Mouse (Mus musculus) erythroblast, adult 5-6 weeks (primary cell): Measurements from ENCODE around the gene Itpr3. TPM values are rescaled to one million over a fixed set of nuclear protein-coding genes. Genes with fewer than 3 reads are reported as not detected.
A peak's percentile ranks its signal among the peaks of the same experiment; 100 is the strongest.

ENCODE experiments used
- ATAC-seq: replicated peaks from 2 replicates; pipeline ENCODE4 v1.8.0; 2016; ENCODE audit warnings: moderate number of reproducible peaks, mild to moderate bottlenecking, moderate TSS enrichment, inconsistent platforms; ENCODE audit not compliant: poor library complexity, low FRiP score, severe bottlenecking
- total RNA-seq, 2 experiments: library from RNA; stranded (forward) in 1 of 2; stranded (reverse) in 1 of 2; fragments of 150-400 nt in 1 of 2; fragments of 200-764, 138-1000 nt in 1 of 2; gene quantifications; 2 replicates each; pipeline versions ENCODE4 v1.2.3 to v1.2.4; 2015 to 2017; ENCODE audit warnings: low replicate concordance in 2 of 2

Gene Itpr3
- 0.42 and 1.2 TPM in 2 replicates for total RNA-seq (2015; ENCODE audit: low replicate concordance)
- 1.1 and 1.4 TPM in 2 replicates for total RNA-seq (2017; ENCODE audit: low replicate concordance)

DNA sequence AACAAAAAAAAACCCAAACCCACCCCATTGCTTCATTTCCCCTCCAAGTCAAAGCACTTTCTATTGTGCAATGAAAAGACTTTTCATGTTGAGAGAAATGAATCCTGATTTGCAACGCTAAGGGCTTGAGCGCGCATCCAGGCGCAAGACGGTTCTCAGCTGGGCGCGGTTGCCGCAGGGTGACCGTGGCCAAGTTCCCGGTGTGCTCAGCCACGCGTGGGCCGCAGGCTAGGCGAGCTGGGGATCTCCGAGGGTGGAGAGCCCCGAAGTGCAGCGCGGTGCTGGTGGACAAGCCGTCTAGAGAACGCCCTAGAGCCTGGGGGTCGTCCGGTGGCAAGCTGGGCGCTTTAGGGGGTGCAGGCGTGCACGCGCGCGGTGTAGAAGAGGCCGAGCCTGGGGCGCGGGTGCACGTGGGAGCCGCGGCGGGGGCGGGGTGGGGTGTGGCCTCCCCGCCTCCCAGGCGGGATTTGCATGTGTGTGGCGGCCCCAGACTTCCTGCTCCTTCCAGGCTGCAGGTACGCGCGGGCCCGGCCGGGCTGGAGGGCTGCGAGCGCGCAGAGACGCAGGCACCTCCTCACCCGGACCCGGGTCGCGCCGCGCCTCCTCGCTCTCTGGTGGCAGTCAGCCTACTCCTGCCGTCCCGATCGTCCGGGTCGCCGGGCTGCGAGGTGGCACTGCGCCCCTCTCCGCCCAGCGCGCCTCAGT lies at the start of gene Itpr3:
TSS of gene Itpr3 (plus strand) at position 493 of the 705 bp plus-strand sequence.
- no peak for ATAC-seq

DNA sequence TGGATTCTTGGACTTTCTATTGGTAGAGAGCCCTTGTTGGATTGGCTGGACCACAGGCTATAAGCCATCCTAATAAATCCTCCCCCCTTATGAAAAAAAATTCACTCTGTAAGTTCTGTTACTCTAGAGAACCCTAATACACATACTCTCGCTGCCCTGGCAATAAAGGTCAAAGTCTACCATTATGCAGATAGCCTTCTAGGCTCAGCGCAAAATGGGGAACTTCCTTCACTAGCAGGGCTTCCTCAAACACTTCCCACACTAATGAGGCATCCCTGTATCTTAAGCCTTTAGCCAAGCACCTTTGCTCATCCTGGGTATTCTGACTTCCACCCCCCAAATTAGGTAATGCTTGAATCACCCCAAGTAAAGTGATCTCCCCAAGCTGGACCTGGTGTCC lies 48.8 kb upstream of the Itpr3 start:
- ATAC-seq = no peak

DNA sequence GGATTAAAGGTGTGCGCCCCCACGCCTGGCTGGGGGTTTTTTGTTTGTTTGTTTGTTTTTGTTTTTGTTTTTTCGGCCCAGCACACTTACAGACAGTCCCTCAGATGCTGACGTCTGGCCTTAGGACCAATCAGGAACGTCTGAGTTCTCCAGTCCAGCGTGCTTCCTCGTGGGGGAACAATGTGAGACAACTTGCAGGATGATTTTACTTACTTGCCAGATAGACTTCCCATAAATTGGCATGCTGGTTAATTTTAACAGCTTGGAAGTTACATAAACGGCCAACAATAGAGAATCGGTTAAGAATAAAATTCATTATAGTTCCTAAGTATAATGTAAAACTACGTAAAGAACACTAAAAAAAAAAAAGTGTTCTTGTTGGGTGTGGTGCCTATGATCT lies 45.9 kb upstream of the Itpr3 start:
- ATAC-seq = no peak

DNA sequence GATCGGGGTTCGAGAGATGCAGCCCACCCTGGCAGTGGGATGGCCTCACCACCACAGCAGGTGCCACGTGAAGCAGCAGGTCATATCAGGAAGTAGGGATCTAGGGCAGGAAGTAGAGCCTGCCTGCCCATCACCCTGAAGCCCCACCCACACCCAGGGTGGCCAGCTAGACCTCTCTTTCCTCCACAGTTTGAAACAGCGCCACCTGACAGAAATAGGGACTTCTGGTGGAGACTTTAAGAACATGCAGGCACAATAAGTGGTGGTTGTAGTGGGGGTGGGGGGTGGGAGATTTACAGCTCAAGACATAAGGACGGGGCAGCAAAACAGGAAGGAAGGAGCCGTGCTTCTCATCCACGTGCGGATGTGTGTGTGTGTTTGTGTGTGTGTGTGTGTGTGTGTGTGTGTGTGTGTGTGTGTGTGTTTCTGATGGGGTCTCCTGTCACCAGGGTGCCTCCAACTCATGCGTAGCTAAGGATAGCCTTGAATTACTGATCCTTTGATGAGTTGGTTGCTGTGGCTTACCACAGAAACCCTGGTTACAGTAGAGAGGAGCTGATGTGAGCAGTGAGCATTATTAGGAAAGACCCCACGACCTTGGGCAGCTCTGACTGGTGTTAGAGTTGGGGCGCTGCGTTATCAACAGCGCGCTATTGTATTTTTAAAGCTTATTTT lies 45.0 kb upstream of the Itpr3 start:
- ATAC-seq = peak; percentile 57; the same call in 1 of the 2 replicates

DNA sequence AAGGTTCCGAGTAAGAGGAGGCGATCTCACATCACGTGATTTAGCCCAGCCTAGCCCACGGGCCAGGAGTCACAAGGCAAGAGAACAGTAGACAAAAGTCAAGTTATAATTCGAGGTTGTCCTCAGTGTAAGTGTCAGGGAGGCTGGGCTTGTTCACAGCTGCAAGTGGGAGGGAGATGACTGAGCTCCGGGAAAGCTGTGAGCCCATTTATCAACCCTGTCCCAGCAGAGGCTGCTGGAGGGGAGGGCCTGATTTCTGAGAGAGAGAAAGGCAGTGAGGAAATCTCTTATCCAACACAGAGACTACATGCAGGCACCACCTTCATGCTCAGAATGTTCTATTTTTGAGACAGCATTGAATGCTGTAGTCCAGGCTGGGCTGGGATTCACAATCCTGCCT lies 44.2 kb upstream of the Itpr3 start:
- ATAC-seq = no peak

DNA sequence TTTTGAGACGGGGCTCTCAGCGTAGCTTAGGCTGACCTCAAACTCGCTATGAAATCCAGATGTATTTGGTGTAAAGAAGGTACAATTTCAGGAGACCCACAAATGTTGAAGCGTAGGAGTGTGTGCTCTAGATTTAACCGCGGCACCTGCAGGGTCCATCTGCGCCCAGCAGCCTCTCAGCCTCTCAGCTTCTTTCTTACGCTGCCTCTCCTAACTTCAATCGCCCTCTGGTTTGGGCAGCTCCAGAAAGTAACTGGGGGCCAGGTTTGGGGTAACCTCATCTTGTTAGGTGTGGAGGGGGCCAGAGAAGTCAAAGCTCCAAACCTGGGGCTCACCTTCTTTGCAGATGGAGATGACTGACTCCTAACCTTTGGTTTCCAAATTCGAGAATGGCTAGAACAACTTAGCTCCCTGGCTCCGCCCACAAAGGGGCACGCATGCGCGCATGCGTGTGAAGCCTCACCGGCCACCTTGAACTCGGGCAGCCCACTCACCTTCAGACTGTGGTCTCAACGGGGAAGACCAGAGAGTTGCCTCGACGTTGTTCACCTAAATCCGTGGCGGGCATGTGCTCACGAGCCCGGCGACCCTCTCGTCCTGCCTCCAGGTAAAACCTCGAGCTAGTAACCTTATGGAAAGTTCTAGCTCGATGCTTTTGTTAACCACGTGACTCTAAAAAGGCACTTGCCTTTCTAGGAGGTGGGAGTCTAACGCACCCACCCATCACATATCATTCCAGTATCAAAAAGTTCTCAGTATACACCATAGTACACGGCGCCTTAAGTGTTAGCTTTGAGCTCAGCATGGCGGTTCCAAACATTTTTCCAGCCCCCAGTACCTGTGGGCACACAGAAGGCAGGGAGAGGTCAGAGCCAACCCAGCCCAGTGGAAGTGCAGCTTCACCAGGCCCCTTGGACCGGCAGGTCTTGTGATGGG lies 39.3 kb upstream of the Itpr3 start:
- peak; percentile 93 for ATAC-seq

DNA sequence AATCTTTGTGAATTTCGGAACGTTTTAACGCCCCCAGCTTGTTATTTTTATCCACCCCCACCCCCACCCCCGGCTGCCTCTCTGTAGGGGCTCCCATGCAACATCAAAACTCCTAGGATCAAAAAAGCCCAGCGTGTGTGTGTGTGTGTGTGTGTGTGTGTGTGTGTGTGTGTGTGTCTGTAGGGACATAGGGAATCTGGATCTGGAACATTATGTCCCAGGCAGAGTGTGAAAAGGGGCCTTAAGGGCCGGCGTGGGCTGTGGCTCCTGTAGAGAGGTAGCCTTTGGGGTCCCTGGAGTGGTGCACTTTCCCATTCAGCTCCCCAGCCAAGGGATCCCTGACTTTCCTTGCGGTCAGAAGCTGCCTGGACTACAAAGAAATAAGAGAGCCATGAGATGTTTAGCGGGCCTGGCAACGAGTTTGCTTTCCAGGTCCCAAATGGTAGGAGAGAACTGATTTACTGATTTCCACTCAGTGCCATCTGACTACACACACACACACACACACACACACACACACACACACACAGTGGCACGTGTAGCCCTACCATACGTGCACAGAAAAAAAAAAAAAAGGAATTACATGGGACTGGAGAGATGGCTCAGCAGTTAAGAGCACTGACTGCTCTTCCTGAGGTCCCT lies 38.4 kb upstream of the Itpr3 start:
- no peak for ATAC-seq

DNA sequence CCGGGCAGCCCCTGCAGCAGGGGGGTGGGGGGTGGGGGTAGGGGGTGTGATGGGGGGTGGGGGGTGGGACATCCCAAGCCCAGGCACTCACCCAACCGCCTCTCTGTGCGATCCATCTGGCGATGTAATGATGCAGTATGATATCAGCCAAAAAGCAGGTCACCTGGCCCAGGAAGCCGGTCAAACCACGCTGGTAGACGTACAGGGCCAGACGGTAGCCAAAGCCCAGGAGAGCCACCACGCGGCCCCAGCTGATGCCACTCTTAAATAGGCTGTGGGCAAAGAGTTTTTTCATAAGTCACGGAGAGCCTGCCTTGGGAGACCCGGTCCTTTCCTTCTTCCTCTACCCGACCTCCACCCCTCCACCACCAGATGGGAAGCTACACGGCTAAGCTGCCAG lies 36.0 kb upstream of the Itpr3 start:
- ATAC-seq = no peak

DNA sequence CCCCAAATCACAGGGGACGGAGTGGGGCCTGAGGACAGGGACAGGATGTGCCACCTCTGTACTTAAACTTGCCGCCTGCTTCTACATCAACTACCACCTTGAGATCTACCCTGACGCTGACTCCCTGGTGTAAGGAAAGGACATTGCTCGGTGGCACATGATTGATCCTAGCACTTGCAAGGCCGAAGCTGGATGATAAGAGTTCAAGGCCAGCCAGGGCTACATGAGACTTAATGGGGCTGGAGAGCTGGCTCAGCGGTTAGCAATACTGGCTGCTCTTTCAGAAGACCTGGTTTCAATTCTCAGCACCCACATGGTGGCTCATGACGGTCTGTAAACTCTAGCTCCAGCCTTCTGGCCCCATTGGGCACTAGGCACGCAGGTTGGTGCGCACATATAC lies 35.4 kb upstream of the Itpr3 start:
- ATAC-seq = no peak

DNA sequence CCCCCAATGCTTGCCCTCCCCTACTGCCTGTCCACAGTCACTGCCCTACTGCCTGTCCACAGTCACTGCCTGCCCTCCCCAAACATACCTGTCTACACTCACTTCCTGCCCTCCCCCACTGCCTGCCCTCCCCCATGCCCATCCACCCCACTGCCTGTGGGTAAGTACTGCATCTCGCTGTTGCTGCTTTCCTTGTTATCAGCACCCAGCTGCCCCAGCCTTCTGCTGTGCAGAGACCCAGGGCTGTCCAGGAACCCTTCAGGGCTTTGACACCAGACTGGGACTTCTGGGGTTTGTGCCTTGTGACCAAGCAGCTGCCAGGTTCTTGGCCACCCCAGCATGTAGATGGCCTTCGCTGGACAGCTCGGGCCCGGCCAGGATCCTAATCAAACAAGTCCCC lies 33.8 kb upstream of the Itpr3 start:
- ATAC-seq = no peak

DNA sequence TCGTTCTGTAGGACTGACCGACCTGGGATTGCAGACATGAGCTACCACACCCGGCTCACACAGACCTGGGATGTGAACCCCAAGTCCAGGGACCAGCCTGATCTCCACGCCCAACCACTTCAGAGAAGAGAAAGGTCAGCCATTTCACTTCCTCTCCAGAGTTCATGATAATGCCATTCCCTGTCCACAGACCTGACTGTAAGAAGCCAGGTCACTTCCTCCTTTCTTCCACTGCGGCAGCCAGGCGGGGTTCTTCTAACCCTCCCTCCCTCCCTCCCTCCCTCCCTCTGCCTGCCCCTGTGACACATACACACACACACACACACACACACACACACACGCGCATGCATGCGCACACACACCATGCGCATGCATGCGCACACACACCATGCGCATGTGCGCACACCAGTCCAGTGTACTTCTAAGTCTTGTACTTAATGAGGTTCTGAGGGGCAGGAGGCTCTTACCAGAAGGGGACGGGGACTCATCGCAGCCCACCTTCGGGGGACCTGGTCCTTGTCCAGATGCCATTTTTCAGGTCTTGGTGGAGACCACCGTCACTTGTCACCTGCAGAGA lies 31.7 kb upstream of the Itpr3 start:
- ATAC-seq = no peak

DNA sequence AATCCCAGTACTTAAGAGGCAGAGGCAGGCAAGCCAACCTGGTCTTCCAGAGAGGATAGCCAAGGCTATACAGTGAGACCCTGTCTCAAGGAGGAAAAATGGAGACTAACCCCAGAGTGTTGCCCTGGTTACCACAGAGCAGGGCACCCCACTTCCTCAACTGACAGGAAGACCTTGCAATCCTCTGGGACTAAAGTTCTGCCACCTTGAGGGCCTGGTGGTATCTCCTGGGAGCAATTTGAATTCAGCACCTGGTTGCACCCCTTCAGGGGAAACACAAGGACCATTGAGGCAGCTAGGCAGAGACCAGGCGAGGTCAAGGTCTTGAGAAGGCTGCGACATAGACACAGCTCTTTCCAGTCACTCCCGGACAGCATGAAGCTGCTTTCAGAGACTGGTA lies 31.2 kb upstream of the Itpr3 start:
- ATAC-seq = no peak

DNA sequence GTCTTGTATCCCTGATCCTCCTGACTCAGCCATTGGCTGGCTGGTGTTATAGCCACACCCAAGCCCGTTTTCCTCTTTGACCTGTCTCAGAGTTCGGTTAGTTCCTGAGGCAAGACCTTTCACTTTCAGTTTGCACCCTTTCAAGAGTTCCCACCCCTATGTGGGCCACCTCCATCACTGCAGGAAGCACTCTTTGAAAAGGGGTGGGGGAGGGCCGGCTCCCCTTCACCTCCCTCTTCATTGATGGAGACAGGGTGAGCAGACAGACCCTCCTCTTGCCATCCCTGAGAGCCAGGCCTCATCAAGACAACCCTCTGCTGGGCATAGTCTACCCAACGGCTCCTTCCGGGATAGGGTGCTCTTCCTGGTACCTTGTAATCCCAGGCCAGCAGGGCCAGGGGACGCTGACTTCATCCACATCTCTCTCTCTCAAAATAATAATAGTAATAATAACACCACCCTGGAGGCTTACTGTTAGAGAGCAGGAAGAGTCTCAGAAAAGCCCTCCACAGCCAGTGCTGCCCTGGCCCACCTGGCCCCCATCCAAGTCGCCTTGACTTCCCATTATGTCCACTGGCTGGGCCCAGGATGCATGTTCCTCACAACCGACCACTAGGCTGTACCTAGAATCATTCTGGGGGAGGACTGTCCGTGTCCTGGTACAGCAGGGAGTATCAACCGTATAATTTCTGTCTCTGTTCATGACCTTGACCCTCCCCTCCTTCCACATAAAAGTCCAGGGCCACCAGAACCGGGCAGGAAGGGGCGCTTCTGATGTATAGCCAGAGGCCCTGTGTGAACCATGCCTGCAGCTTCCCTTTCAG lies 29.4 kb upstream of the Itpr3 start:
- peak; percentile 72 for ATAC-seq

DNA sequence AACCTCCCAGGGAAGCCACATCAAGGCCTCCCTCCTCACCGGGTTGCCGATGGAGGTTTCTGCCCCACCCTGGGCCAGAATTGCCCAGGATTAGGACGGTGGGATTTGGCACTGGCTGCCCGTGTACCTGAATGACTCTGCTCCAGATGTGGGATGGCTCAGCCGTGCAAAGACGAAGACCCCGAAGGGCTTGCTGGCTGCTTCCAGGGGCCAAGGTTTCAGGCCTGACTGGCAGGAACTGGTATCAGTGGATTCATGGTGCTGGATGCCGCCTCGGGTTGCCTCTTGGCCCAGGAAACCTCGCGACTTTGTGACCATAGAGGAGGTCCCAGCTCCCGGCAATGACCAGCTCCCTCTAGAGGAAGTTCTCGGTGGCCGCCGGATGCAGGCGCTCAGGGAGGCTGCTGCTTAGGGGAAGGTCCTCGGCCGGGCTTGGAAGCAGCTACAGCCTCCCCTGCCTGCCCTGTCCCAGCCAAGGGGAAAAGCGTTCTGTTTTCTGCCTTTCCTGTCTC lies 28.8 kb upstream of the Itpr3 start:
- peak; percentile 90 for ATAC-seq

DNA sequence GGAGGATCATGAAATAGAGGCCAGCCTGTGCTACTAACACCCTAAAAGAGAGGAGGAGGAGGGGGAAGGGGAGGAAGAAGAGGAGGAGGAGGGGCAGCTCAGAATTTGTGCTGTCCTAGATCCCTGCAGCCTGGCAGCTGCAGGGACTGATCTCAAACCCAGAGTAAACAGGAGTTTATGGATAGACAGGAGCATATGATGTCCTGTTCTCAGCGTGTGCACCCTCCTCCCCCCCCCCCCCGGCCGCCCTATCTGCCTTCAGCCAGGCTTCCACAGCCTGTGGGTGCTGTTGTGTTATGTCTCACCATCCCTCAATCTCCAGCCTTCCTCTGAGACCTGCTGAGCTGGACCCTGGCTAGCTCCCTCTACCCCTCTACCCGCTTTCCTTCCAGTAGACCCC lies 28.2 kb upstream of the Itpr3 start, which contains the start of gene Bak1:
TSS of gene Bak1 (minus strand) at position 101 of the 400 bp plus-strand sequence.
- ATAC-seq = no peak

DNA sequence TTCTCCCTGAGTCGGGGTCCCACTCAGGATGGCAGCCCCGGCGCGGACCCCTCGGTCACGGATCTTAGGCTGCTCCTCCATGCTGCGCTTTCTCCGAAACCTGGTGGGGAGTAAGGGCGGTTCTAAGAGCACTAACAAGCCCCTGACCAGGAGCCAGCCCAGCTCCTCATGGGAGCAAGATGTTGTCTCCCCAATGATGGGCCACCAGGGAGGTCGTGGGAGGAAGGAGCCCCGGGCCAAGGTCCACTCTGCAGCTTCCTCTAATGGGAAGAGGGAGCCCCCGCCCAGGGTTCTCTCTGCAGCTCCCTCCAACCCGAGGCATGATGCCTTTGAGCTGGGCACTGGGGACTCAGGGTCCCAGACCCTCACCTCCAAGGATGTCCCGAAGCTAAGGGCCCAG lies 27.7 kb upstream of the Itpr3 start:
- ATAC-seq = no peak

DNA sequence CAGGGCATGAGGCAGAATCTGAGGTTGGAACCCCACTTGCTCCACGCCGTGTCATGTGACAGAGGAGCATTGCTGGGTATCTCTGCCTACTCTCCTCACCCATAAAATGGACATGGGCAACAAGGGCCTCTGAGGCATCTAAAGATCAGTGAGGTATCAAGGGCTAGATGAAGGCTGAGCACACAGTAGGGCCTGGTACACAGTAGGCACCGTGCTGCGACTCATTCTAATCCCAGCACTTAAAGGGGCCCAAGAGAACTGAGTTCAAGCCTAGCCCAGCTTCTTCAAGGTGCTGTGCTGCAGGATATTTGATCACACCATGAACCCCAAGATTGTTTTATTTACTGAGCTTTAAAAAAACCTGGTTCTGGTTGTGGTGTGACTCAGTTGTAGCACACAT lies 26.2 kb upstream of the Itpr3 start:
- no peak for ATAC-seq

DNA sequence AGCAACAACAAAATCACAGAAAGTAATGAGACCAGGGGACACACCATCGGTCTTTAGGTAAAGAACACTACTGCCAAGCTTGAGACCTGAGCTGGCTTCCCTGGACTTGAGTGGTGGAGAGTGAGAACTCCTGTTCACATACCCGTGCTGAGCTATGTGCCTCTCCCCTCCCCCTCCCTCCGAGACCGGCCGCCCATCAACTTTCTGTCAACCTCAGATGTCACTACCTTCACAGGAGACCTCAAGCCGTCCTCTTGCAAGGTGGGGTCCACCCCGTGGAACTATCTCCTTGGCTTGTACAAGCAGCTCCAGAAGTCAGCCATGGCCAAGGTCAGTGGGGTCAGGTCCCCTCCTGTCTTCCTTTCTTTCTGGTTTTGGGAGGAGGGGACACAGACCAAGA lies 24.8 kb upstream of the Itpr3 start:
- ATAC-seq = no peak
